ENCODE assay signal across 8 mouse cellular contexts in the genomic region with DNA sequence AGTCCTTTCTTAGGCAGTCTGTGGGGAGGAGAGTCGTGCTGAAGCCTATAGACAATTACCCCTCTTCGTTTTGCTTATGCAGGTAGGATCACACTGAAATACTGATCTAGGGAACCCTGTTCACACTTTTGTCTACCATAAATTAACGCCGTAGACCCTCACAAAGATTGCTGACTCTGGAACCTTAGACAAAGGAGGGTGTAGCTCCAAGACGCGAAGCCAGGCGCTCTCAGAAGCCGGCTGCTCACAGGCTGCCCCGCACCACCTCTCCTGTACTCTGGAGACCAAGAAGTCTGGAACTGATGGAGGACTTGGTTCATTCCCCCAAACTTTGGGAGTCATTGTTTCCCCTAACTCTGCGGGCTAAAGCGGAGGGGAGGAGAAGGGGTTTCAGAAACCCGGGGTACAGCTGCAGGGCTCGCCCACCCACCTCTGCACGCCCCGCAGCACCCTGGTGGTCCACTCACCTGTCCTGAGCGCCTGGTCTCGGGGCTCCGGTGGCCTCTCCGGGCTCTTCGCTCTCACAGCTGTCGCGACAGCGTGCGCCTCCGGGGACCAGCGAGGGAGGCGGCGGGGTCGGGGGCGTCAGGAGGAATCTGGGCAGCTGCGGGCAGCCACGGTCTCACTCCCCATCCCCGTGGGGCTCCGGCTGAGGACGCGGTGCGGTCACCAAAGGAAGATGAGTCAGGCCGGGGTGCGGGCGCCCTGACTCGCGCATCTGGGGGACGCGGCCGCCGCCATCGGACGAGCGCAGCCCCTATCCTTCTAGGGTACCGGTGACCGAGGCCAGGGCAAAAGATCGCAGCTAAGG. TPM values are rescaled to one million over a fixed set of nuclear protein-coding genes. Genes with fewer than 3 reads are reported as not detected.
DNase-seq lines count a peak whose midpoint lies in the region; ATAC-seq and TF ChIP-seq lines count a peak whose summit lies in the region.

Gene Gm9767, plus strand, starts transcription at position 585 of the 811 bp plus-strand sequence.

- no peak for ATAC-seq in heart, embryonic 14.5 days (ENCODE audit: insufficient number of reproducible peaks, insufficient read depth, low FRiP score, low read depth)
- peak; percentile 69 for ATAC-seq in forebrain, embryonic 11.5 days (replicated peaks; ENCODE audit: low FRiP score)
- ATAC-seq in intestine, postnatal 0 days, result peak; percentile 28; the same call in 1 of the 2 replicates
- ATAC-seq in stomach, embryonic 16.5 days (ENCODE audit: insufficient read depth, low FRiP score), result peak; percentile 7; the same call in 1 of the 2 replicates
- ATAC-seq in inflammation-experienced regulatory T-cells, adult 6 months, result no peak

- H3K9ac ChIP-seq in heart, embryonic 14.5 days (ENCODE audit: low read length), result peak within 1 kb of the TSS; percentile 62
- peak within 1 kb of the TSS; percentile 71 for H3K9ac ChIP-seq in forebrain, embryonic 11.5 days (ENCODE audit: low read length)
- peak within 1 kb of the TSS; percentile 31; the same call in 1 of the 2 replicates for H3K9ac ChIP-seq in intestine, postnatal 0 days (ENCODE audit: low read depth, low read length)
- H3K9ac ChIP-seq in stomach, embryonic 16.5 days (ENCODE audit: low read length), result peak within 1 kb of the TSS; percentile 80

- H3K4me3 ChIP-seq in heart, embryonic 14.5 days (ENCODE audit: control insufficient read depth in 1 of 2, insufficient read depth in 1 of 2, low read depth in 1 of 2, low read length in 2 of 2), result peak within 1 kb of the TSS; percentile 52 to 64
- H3K4me3 ChIP-seq in forebrain, embryonic 11.5 days (ENCODE audit: low read depth, low read length), result peak within 1 kb of the TSS; percentile 59
- H3K4me3 ChIP-seq in intestine, postnatal 0 days (ENCODE audit: low read depth, low read length), result peak within 1 kb of the TSS; percentile 58
- H3K4me3 ChIP-seq in stomach, embryonic 16.5 days (replicated peaks; ENCODE audit: low read length), result peak within 1 kb of the TSS; percentile 68

- H3K4me2 ChIP-seq in heart, embryonic 14.5 days (ENCODE audit: low read length), result peak within 1 kb of the TSS; percentile 97
- H3K4me2 ChIP-seq in forebrain, embryonic 11.5 days (ENCODE audit: low read depth, low read length, severe bottlenecking), result peak within 1 kb of the TSS; percentile 93
- peak within 1 kb of the TSS; percentile 95 for H3K4me2 ChIP-seq in intestine, postnatal 0 days (replicated peaks; ENCODE audit: low read depth)
- peak within 1 kb of the TSS; percentile 74 for H3K4me2 ChIP-seq in stomach, embryonic 16.5 days (ENCODE audit: low read depth, low read length)

- H3K4me1 ChIP-seq in heart, embryonic 14.5 days (ENCODE audit: control insufficient read depth in 2 of 2, insufficient read depth in 2 of 2, low read length in 2 of 2), result peaks cover 0 to 3% of the 10 kb centered on the region in 2 experiments; a peak in 3 of 4 replicates
- H3K4me1 ChIP-seq in forebrain, embryonic 11.5 days (replicated peaks; ENCODE audit: control insufficient read depth, insufficient read depth, low read length), result no peaks in the 10 kb centered on the region
- H3K4me1 ChIP-seq in intestine, postnatal 0 days (replicated peaks; ENCODE audit: control insufficient read depth, insufficient read depth, low read length), result no peaks in the 10 kb centered on the region
- no peaks in the 10 kb centered on the region for H3K4me1 ChIP-seq in stomach, embryonic 16.5 days (ENCODE audit: control insufficient read depth, insufficient read depth, low read length)

- no peaks in the 10 kb centered on the region for H3K9me3 ChIP-seq in heart, embryonic 14.5 days (ENCODE audit: control insufficient read depth, low read length)
- H3K9me3 ChIP-seq in forebrain, embryonic 11.5 days (ENCODE audit: control insufficient read depth, low read length), result no peaks in the 10 kb centered on the region
- H3K9me3 ChIP-seq in intestine, postnatal 0 days (ENCODE audit: control insufficient read depth), result no peaks in the 10 kb centered on the region
- H3K9me3 ChIP-seq in stomach, embryonic 16.5 days (replicated peaks; ENCODE audit: control insufficient read depth, low read length), result no peaks in the 10 kb centered on the region

- no peaks in the 10 kb centered on the region for H3K36me3 ChIP-seq in heart, embryonic 14.5 days (ENCODE audit: control insufficient read depth, insufficient read depth, low read length)
- H3K36me3 ChIP-seq in forebrain, embryonic 11.5 days (ENCODE audit: control insufficient read depth, insufficient read depth, low read length), result no peaks in the 10 kb centered on the region
- H3K36me3 ChIP-seq in intestine, postnatal 0 days (ENCODE audit: control insufficient read depth, insufficient read depth), result no peaks in the 10 kb centered on the region
- no peaks in the 10 kb centered on the region for H3K36me3 ChIP-seq in stomach, embryonic 16.5 days (ENCODE audit: control insufficient read depth, insufficient read depth, low read length)

- H3K27me3 ChIP-seq in heart, embryonic 14.5 days (ENCODE audit: control insufficient read depth, insufficient read depth, low read length), result peaks cover 32% of the 10 kb centered on the region
- peaks cover 4% of the 10 kb centered on the region; the same call in 1 of the 2 replicates for H3K27me3 ChIP-seq in forebrain, embryonic 11.5 days (ENCODE audit: control insufficient read depth, insufficient read depth, low read length)
- H3K27me3 ChIP-seq in intestine, postnatal 0 days (replicated peaks; ENCODE audit: control insufficient read depth, insufficient read depth, low read length), result peaks cover 15% of the 10 kb centered on the region
- H3K27me3 ChIP-seq in stomach, embryonic 16.5 days (ENCODE audit: control insufficient read depth, insufficient read depth, low read length), result no peaks in the 10 kb centered on the region

- H3K27ac ChIP-seq in heart, embryonic 14.5 days (replicated peaks in 1 of 2; ENCODE audit: control insufficient read depth in 1 of 2, insufficient read depth in 1 of 2, low read depth in 2 of 2, low read length in 2 of 2), result no peak within 1 kb of the TSS
- no peak within 1 kb of the TSS for H3K27ac ChIP-seq in forebrain, embryonic 11.5 days (ENCODE audit: low read depth, low read length)
- no peak within 1 kb of the TSS for H3K27ac ChIP-seq in intestine, postnatal 0 days (ENCODE audit: low read depth, low read length)
- peak within 1 kb of the TSS; percentile 39; the same call in 1 of the 2 replicates for H3K27ac ChIP-seq in stomach, embryonic 16.5 days (ENCODE audit: low read length)

- no peak for DNase-seq in heart, adult 8-10 months (ENCODE audit: low spot score)
- DNase-seq in WW6 (ENCODE audit: low read depth, low spot score), result peak; percentile 7
- peak; percentile 71 for DNase-seq in forebrain, embryonic 11.5 days (ENCODE audit: low spot score)
- DNase-seq in mesoderm, embryonic 11.5 days (ENCODE audit: low read depth, low spot score), result peak; percentile 35

- 3% methylated on average over 52 of the region's 52 CpGs for WGBS in heart, embryonic 14.5 days
- 3% methylated on average over 48 of the region's 52 CpGs for WGBS in forebrain, embryonic 11.5 days
- 2% methylated on average over 50 of the region's 52 CpGs for WGBS in intestine, postnatal 0 days
- WGBS in stomach, embryonic 16.5 days, result under 1% methylated on average over 52 of the region's 52 CpGs

- no peak for TF ChIP-seq CTCF in intestine, postnatal 0 days (IDR thresholded peaks at IDR 0.05; ENCODE audit: low read depth)

RNA-seq across cellular contexts. Expression of gene Gm9767, which starts in this region (rescaled TPM):
- not detected in 2 replicates for polyA plus RNA-seq in heart, embryonic 14.5 days (2014; fragmentation: Nextera tagmentation; extraction: Ambion mirVana)
- not detected for total RNA-seq in heart, adult 8-10 months (2022)
- polyA plus RNA-seq in forebrain, embryonic 11.5 days (2014; fragmentation: Nextera tagmentation; extraction: Ambion mirVana), result 0.40 and 0.69 TPM in 2 replicates
- 0.10 TPM in 1 of 2 replicates, not detected in the other for polyA plus RNA-seq in intestine, postnatal 0 days (2015; fragmentation: Nextera tagmentation; extraction: Ambion mirVana)
- polyA plus RNA-seq in stomach, embryonic 16.5 days (2015; fragmentation: Nextera tagmentation; extraction: Ambion mirVana), result 0.36 and 1.0 TPM in 2 replicates
- polyA plus RNA-seq in inflammation-experienced regulatory T-cells, adult 6 months (2017; shearing (Covaris generic)), result not detected

Comparison
In these comparisons a context has a peak if more than half of its experiments do, and no peak if none do; other contexts are left out.
1. Peak in DNase-seq, ATAC-seq, H3K4me3 ChIP-seq, H3K9ac ChIP-seq and H3K4me2 ChIP-seq in forebrain, embryonic 11.5 days; RNA of the gene not detected or under 1 TPM.
2. Peak in ATAC-seq, H3K4me3 ChIP-seq, H3K9ac ChIP-seq and H3K4me2 ChIP-seq in intestine, postnatal 0 days; RNA of the gene not detected or under 1 TPM.